Mouse (Mus musculus) heart, embryonic 16.5 days (tissue): ENCODE measurements around the gene Vcp. TPM values are rescaled to one million over a fixed set of nuclear protein-coding genes. Genes with fewer than 3 reads are reported as not detected.
"Not testable (repeated sequence)": the region's sequence is repeated elsewhere in the genome, so short reads cannot be mapped to it uniquely, and the experiment has no call there.

Experiments
- ATAC-seq: fragments of 200-750 bp; cut with Nextera tagmentation; replicated peaks from 2 replicates; pipeline ENCODE4 v1.8.0; 2017; ENCODE audit warnings: moderate number of reproducible peaks; ENCODE audit not compliant: insufficient read depth, low FRiP score; ENCODE audit errors: extremely low read depth
- H3K27ac ChIP-seq: fragments of 300-500 bp; sonication (generic); 2 replicates; pipeline ENCODE4 v1.5.1; 2014; ENCODE audit warnings: mild to moderate bottlenecking, low read length, control low read depth, moderate library complexity
- H3K27me3 ChIP-seq: fragments of 300-500 bp; sonication (generic); 2 replicates; pipeline ENCODE4 v1.6.1; 2014; ENCODE audit warnings: low read length, mixed read lengths; ENCODE audit not compliant: control insufficient read depth, insufficient read depth
- H3K36me3 ChIP-seq: fragments of 300-500 bp; sonication (generic); 2 replicates; pipeline ENCODE4 v1.6.1; 2014; ENCODE audit not compliant: control insufficient read depth, insufficient read depth
- H3K4me1 ChIP-seq: fragments of 300-500 bp; sonication (generic); 2 replicates; pipeline ENCODE4 v1.6.1; 2014; ENCODE audit warnings: low read length, mixed read lengths; ENCODE audit not compliant: control insufficient read depth, insufficient read depth
- H3K4me2 ChIP-seq: fragments of 300-500 bp; sonication (generic); 2 replicates; pipeline ENCODE4 v1.6.1; 2014; ENCODE audit warnings: low read depth, mild to moderate bottlenecking, control low read depth, low read length
- H3K4me3 ChIP-seq: fragments of 300-500 bp; sonication (generic); 2 replicates; pipeline ENCODE4 v1.5.1; 2014; ENCODE audit warnings: mild to moderate bottlenecking, control low read depth, low read length
- H3K9ac ChIP-seq: fragments of 300-500 bp; sonication (generic); 2 replicates; pipeline ENCODE4 v1.6.1; 2014; ENCODE audit warnings: low read length, control low read depth
- H3K9me3 ChIP-seq: fragments of 300-500 bp; sonication (generic); replicated peaks from 2 replicates; pipeline ENCODE4 v1.6.1; 2016; ENCODE audit warnings: low read length; ENCODE audit not compliant: control insufficient read depth
- WGBS: fragments of 180-500 bp; shearing (Covaris S2); extraction: QIAGEN DNeasy Blood & Tissue Kit; methylation state at CpG from one replicate; pipeline ENCODE4 v1.1.7; 2014; 5-methylcytosine and 5-hydroxymethylcytosine counted together
- polyA plus RNA-seq: library from polyadenylated mRNA; unstranded; fragments of >200 nt; fragmentation: Nextera tagmentation; extraction: Ambion mirVana; gene quantifications from 2 replicates; pipeline ENCODE4 v1.2.1, GENCODE M21; 2015

The Vcp gene
- polyA plus RNA-seq, 1 experiment from 2014 or later = 457 TPM

- peaks cover 14% of the 10 kb centered on the region for H3K4me1 ChIP-seq
- 71% methylated on average over 12 of the region's 12 CpGs for WGBS
- H3K4me2 ChIP-seq = no peak overlapping the region
- no peak overlapping the region for H3K27ac ChIP-seq
- ATAC-seq = no peak
- no peaks in the 10 kb centered on the region for H3K27me3 ChIP-seq
- no peaks in the 10 kb centered on the region for H3K9me3 ChIP-seq
- no peak overlapping the region for H3K9ac ChIP-seq
- H3K4me3 ChIP-seq = no peak overlapping the region
- H3K36me3 ChIP-seq = 0 out of 2 replicates have a peak, but pooled peaks cover 7% of the 10 kb centered on the region
Measured at GRCm38 (mm10) chr4:43002756-43003439, 2.6 kb upstream of the Vcp start.

GRCm38 (mm10) chr4:43001272-43001671 lies 965 bp upstream of the Vcp start:
- no peak overlapping the region for H3K9ac ChIP-seq
- 0 out of 2 replicates have a peak, but pooled peaks cover 4% of the 10 kb centered on the region for H3K36me3 ChIP-seq
- 87% methylated on average over 2 of the region's 2 CpGs for WGBS
- H3K9me3 ChIP-seq = no peaks in the 10 kb centered on the region
- peak overlapping the region; percentile 88; the same call in 1 of the 2 replicates for H3K27ac ChIP-seq
- no peak for ATAC-seq
- H3K4me1 ChIP-seq = peaks cover 23% of the 10 kb centered on the region
- no peaks in the 10 kb centered on the region for H3K27me3 ChIP-seq
- H3K4me3 ChIP-seq = no peak overlapping the region
- H3K4me2 ChIP-seq = no peak overlapping the region

- Histone ChIP-seq H3K27ac (peak overlapping the region; percentile 100), H3K4me1 (peaks cover 23% of the 10 kb centered on the region), H3K9ac (peak overlapping the region; percentile 100), H3K9me3 (no peaks in the 10 kb centered on the region), H3K27me3 (no peaks in the 10 kb centered on the region), H3K36me3 (peaks cover 13% of the 10 kb centered on the region), H3K4me2 (peak overlapping the region; percentile 94), H3K4me3 (peak overlapping the region; percentile 94)
- peak; percentile 82 for ATAC-seq
- WGBS = under 1% methylated on average over 48 of the region's 51 CpGs
Measured at GRCm38 (mm10) chr4:42999451-43000140, 711 bp downstream of the Vcp start.

- peak overlapping the region; percentile 94 for H3K4me2 ChIP-seq
- H3K4me1 ChIP-seq = peaks cover 23% of the 10 kb centered on the region
- H3K4me3 ChIP-seq = peak overlapping the region; percentile 94
- no peaks in the 10 kb centered on the region for H3K27me3 ChIP-seq
- peak overlapping the region; percentile 11 for H3K9ac ChIP-seq
- H3K27ac ChIP-seq = peak overlapping the region; percentile 74
- H3K9me3 ChIP-seq = no peaks in the 10 kb centered on the region
- peaks cover 29% of the 10 kb centered on the region for H3K36me3 ChIP-seq
- 20% methylated on average over 2 of the region's 2 CpGs for WGBS
- ATAC-seq = no peak
Measured at GRCm38 (mm10) chr4:42998022-42998421, 2.3 kb downstream of the Vcp start.

- Histone ChIP-seq H3K4me3 (no peak overlapping the region), H3K4me1 (no peaks in the 10 kb centered on the region), H3K9ac (no peak overlapping the region), H3K27me3 (no peaks in the 10 kb centered on the region), H3K9me3 (no peaks in the 10 kb centered on the region), H3K4me2 (no peak overlapping the region), H3K36me3 (peaks cover 89% of the 10 kb centered on the region), H3K27ac (no peak overlapping the region)
- WGBS = 88% methylated on average over 1 of the region's 1 CpGs
- no peak for ATAC-seq
Measured at GRCm38 (mm10) chr4:42988296-42988695, 12.0 kb downstream of the Vcp start.

- not testable (repeated sequence) for H3K4me3 ChIP-seq, H3K27ac ChIP-seq, H3K4me2 ChIP-seq, H3K4me1 ChIP-seq, ATAC-seq, H3K9ac ChIP-seq, H3K27me3 ChIP-seq, H3K9me3 ChIP-seq
- WGBS = 90% methylated on average over 7 of the region's 8 CpGs
- peaks cover 53% of the 10 kb centered on the region for H3K36me3 ChIP-seq
Measured at GRCm38 (mm10) chr4:42980467-42980866, 19.8 kb downstream of the Vcp start.

GRCm38 (mm10) chr4:42978062-42978461 lies 22.2 kb downstream of the Vcp start:
- peaks cover 29% of the 10 kb centered on the region for H3K36me3 ChIP-seq
- no peaks in the 10 kb centered on the region for H3K27me3 ChIP-seq
- peaks cover 8% of the 10 kb centered on the region; the same call in 1 of the 2 replicates for H3K4me1 ChIP-seq
- H3K4me3 ChIP-seq = no peak overlapping the region
- H3K9me3 ChIP-seq = no peaks in the 10 kb centered on the region
- WGBS = 91% methylated on average over 4 of the region's 4 CpGs
- no peak for ATAC-seq
- no peak overlapping the region for H3K9ac ChIP-seq
- H3K4me2 ChIP-seq = no peak overlapping the region
- H3K27ac ChIP-seq = no peak overlapping the region

GRCm38 (mm10) chr4:42973868-42974267 lies 26.4 kb downstream of the Vcp start:
- H3K9ac ChIP-seq = no peak overlapping the region
- no peak for ATAC-seq
- H3K4me2 ChIP-seq = no peak overlapping the region
- H3K9me3 ChIP-seq = no peaks in the 10 kb centered on the region
- peaks cover 8% of the 10 kb centered on the region; the same call in 1 of the 2 replicates for H3K4me1 ChIP-seq
- peaks cover 8% of the 10 kb centered on the region for H3K36me3 ChIP-seq
- H3K4me3 ChIP-seq = no peak overlapping the region
- WGBS = 45% methylated on average over 5 of the region's 5 CpGs
- no peak overlapping the region for H3K27ac ChIP-seq
- H3K27me3 ChIP-seq = no peaks in the 10 kb centered on the region

- Histone ChIP-seq H3K9me3 (no peaks in the 10 kb centered on the region), H3K4me2 (no peak overlapping the region), H3K9ac (no peak overlapping the region), H3K36me3 (no peaks in the 10 kb centered on the region; the same call in 1 of the 2 replicates), H3K27ac (no peak overlapping the region), H3K4me3 (no peak overlapping the region), H3K27me3 (no peaks in the 10 kb centered on the region), H3K4me1 (peaks cover 8% of the 10 kb centered on the region; the same call in 1 of the 2 replicates)
- no peak for ATAC-seq
- 71% methylated on average over 4 of the region's 4 CpGs for WGBS
Measured at GRCm38 (mm10) chr4:42972952-42973351, 27.4 kb downstream of the Vcp start.
